Mouse (Mus musculus): ENCODE data around the gene Limk1.
A peak's percentile ranks its signal among the peaks of the same experiment; 100 is the strongest.

GRCm38 (mm10) chr5:134695082-134695481 is 6.7 kb upstream of the Limk1 start:
- TF ChIP-seq JUND (conservative IDR thresholded peaks at IDR 0.05; ENCODE audit: low read depth, low read length) (no peak), CTCF (conservative IDR thresholded peaks at IDR 0.05 in 1 of 2, IDR thresholded peaks at IDR 0.05 in 1 of 2; ENCODE audit: low read depth in 2 of 2, low read length in 2 of 2) (peak in 1 of 2 experiments; percentile 15; a peak in 2 of 4 replicates), CHD2 (IDR thresholded peaks at IDR 0.05; ENCODE audit: low read length) (no peak), MYC (IDR thresholded peaks at IDR 0.05; ENCODE audit: low read depth, low read length) (no peak), ETS1 (conservative IDR thresholded peaks at IDR 0.05; ENCODE audit: low read depth, low read length) (no peak), ZMIZ1 (IDR thresholded peaks at IDR 0.05; ENCODE audit: low read depth, low read length) (no peak), SIN3A (IDR thresholded peaks at IDR 0.05; ENCODE audit: low read length) (no peak), POLR2AphosphoS2 (IDR thresholded peaks at IDR 0.05; ENCODE audit: low read depth, low read length) (no peak), POLR2A (IDR thresholded peaks at IDR 0.05; ENCODE audit: low read depth, low read length) (no peak), MEF2A (IDR thresholded peaks at IDR 0.05; ENCODE audit: borderline replicate concordance, low read depth, low read length) (no peak), NELFE (IDR thresholded peaks at IDR 0.05; ENCODE audit: low read depth, low read length) (no peak), EP300 (IDR thresholded peaks at IDR 0.05; ENCODE audit: low read length) (no peak)

Data from CH12.LX (cell line).